Mouse (Mus musculus): ENCODE data around the gene 4930432K21Rik. TPM values are rescaled to one million over a fixed set of nuclear protein-coding genes. Genes with fewer than 3 reads are reported as not detected.

Gene 4930432K21Rik
- total and polyA plus RNA-seq, 2 experiments from 2014 or later, result 2.2 to 5.7 TPM

DNA sequence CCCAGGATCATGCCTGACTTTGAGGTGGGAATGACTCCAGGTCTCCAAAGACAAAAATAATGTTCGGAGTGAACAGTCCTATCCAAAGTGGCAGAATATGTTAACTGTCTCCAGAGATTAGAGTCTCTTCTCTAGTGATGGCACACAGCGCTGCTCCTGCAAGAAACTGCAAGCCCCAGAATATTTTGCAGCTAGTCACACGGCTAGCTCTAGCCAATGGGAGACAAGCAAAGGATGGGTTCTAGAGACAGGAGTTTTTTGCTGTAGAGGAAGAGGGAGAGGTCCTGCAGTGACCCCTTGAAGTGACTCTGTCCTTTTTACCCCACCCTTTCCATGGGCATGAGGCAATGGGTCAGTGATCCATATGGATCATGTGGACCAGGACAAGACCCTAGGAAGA, 10.0 kb upstream of the 4930432K21Rik start:
- Histone ChIP-seq H3K4me1 (ENCODE audit: insufficient read depth, low read length) (no peaks in the 10 kb centered on the region), H3K4me2 (ENCODE audit: low read depth, low read length, poor library complexity, severe bottlenecking) (no peak overlapping the region), H3K9me3 (ENCODE audit: low read length) (no peaks in the 10 kb centered on the region), H3K9ac (replicated peaks; ENCODE audit: low read length, poor library complexity, severe bottlenecking) (no peak overlapping the region), H3K27ac (ENCODE audit: low read depth, low read length) (no peak overlapping the region), H3K27me3 (ENCODE audit: insufficient read depth, low read length) (no peaks in the 10 kb centered on the region), H3K36me3 (ENCODE audit: insufficient read depth, low read length) (peaks cover 92% of the 10 kb centered on the region), H3K4me3 (ENCODE audit: low read depth, low read length) (no peak overlapping the region)
- TF ChIP-seq CTCF (IDR thresholded peaks at IDR 0.05), result no peak
- WGBS, result 93% methylated on average over 3 of the region's 3 CpGs
- no peak for DNase-seq (ENCODE audit: low spot score)
- ATAC-seq (ENCODE audit: low FRiP score), result no peak

DNA sequence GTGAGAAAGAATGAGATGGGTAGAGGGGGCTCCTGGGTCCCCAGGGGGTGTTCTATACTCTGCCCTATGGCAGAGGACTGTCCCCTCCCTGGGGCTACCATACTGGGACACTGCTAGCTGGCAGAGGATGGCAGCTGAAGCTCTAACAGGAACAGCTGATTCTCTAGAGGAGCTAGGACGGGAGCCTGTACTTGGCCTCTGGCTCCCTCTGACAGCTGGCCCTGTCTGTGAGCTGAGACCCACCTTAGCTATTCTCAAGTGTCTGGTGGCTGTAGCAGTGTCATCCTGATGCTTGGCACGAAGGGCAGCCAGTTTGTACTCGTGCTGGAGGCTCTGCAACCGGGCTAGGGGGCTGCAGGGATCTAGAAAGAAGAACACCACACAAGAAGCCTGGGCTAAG, 7.0 kb upstream of the 4930432K21Rik start:
- H3K4me3 ChIP-seq (ENCODE audit: low read depth, low read length), result no peak overlapping the region
- 87% methylated on average over 4 of the region's 4 CpGs for WGBS
- no peak for ATAC-seq (ENCODE audit: low FRiP score)
- peaks cover 75% of the 10 kb centered on the region for H3K36me3 ChIP-seq (ENCODE audit: insufficient read depth, low read length)
- no peak overlapping the region for H3K4me2 ChIP-seq (ENCODE audit: low read depth, low read length, poor library complexity, severe bottlenecking)
- H3K9me3 ChIP-seq (ENCODE audit: low read length), result no peaks in the 10 kb centered on the region
- H3K4me1 ChIP-seq (ENCODE audit: insufficient read depth, low read length), result no peaks in the 10 kb centered on the region
- H3K9ac ChIP-seq (replicated peaks; ENCODE audit: low read length, poor library complexity, severe bottlenecking), result no peak overlapping the region
- H3K27ac ChIP-seq (ENCODE audit: low read depth, low read length), result no peak overlapping the region
- no peak for TF ChIP-seq CTCF (IDR thresholded peaks at IDR 0.05)
- DNase-seq (ENCODE audit: low spot score), result no peak
- no peaks in the 10 kb centered on the region for H3K27me3 ChIP-seq (ENCODE audit: insufficient read depth, low read length)

DNA sequence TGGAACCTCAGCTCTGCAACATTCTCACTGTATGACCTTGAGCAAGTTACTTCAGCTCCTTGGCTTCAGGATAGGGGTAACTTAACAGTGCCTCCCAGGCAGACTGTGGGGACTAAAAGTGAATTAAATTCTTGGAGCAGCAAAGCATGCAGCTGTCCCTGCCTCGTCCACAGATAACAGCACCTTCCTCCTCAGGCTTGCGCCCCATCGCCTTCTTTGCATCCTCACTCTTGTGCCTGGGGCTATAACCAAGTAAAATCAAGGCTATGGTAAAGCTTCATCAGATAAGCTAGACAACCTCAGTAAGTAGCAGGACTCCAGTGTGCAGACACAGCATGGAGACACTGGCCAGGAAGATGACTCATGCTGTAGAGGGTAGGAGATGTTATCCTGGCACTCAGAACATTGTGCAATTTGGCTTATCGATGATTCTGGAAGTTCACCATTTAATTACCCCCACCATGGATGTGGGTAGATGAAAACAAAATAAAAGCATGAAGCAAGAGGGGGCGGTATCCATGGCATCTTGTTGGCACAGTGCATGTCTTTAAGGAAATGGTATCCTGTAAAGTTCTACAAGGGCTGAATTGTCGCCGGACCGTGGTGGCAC, 3.1 kb upstream of the 4930432K21Rik start:
- Histone ChIP-seq H3K9me3 (ENCODE audit: low read length) (no peaks in the 10 kb centered on the region), H3K36me3 (ENCODE audit: insufficient read depth, low read length) (peaks cover 37% of the 10 kb centered on the region), H3K4me2 (ENCODE audit: low read depth, low read length, poor library complexity, severe bottlenecking) (no peak overlapping the region), H3K9ac (replicated peaks; ENCODE audit: low read length, poor library complexity, severe bottlenecking) (no peak overlapping the region), H3K27ac (ENCODE audit: low read depth, low read length) (no peak overlapping the region), H3K4me3 (ENCODE audit: low read depth, low read length) (no peak overlapping the region), H3K27me3 (ENCODE audit: insufficient read depth, low read length) (no peaks in the 10 kb centered on the region), H3K4me1 (ENCODE audit: insufficient read depth, low read length) (peaks cover 13% of the 10 kb centered on the region; the same call in 1 of the 2 replicates)
- DNase-seq (ENCODE audit: low spot score), result no peak
- WGBS, result 92% methylated on average over 8 of the region's 8 CpGs
- no peak for ATAC-seq (ENCODE audit: low FRiP score)
- TF ChIP-seq CTCF (IDR thresholded peaks at IDR 0.05), result no peak

DNA sequence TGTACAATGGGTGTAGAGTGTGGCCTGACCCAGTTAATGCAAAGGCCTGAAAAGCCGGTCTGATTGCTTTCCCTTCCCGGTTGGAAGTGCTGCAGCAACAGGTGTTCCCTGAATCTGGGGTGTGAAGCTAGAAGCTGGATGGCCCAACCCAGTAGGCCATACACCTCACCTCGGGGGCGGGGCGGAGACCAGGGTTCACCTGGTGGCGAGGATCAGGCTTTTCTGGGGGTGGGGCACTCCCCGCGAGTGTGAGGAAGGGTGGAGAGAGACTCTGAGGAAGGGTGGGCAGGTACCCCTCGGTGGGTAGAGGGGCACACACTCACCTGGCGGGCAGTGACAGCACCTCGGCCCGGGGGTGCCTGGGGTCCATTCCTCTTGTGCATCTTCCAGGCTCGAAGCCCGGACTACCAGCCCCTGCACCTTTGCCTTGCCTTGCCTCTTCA, 480 bp upstream of the 4930432K21Rik start:
- Histone ChIP-seq H3K4me3 (ENCODE audit: low read depth, low read length) (peak overlapping the region; percentile 71), H3K4me2 (ENCODE audit: low read depth, low read length, poor library complexity, severe bottlenecking) (peak overlapping the region; percentile 86), H3K9ac (replicated peaks; ENCODE audit: low read length, poor library complexity, severe bottlenecking) (peak overlapping the region; percentile 92), H3K4me1 (ENCODE audit: insufficient read depth, low read length) (peaks cover 13% of the 10 kb centered on the region; the same call in 1 of the 2 replicates), H3K27ac (ENCODE audit: low read depth, low read length) (peak overlapping the region; percentile 51), H3K36me3 (ENCODE audit: insufficient read depth, low read length) (peaks cover 17% of the 10 kb centered on the region), H3K9me3 (ENCODE audit: low read length) (no peaks in the 10 kb centered on the region), H3K27me3 (ENCODE audit: insufficient read depth, low read length) (no peaks in the 10 kb centered on the region)
- 10% methylated on average over 13 of the region's 14 CpGs for WGBS
- ATAC-seq (ENCODE audit: low FRiP score) (peak; percentile 64), DNase-seq (ENCODE audit: low spot score) (no peak)
- TF ChIP-seq CTCF (IDR thresholded peaks at IDR 0.05), result 0 out of 2 replicates have a peak, but pooled peaks have one; percentile 5

DNA sequence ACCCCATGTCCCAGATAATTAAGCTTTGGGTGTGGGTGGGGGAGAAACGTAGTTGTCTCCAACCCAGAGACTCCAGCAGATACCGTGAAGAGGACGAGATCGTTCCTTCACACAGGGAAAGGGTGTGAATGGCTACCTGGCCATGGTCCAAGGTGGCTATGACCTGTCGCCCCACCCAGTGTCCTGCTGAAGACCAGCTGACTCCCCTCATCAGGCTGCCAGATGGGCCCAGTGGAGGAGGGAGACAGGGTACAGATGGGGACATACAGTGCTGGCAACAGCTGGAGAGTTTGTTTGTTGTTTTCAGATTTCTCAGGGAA, 666 bp downstream of the 4930432K21Rik start:
- H3K27me3 ChIP-seq (ENCODE audit: insufficient read depth, low read length), result no peaks in the 10 kb centered on the region
- 91% methylated on average over 5 of the region's 5 CpGs for whole genome bisulfite sequencing
- H3K9me3 ChIP-seq (ENCODE audit: low read length), result no peaks in the 10 kb centered on the region
- ATAC-seq (ENCODE audit: low FRiP score), result 0 out of 2 replicates have a peak, but pooled peaks have one; percentile 2
- TF ChIP-seq CTCF (IDR thresholded peaks at IDR 0.05), result no peak
- no peak overlapping the region for H3K9ac ChIP-seq (replicated peaks; ENCODE audit: low read length, poor library complexity, severe bottlenecking)
- H3K36me3 ChIP-seq (ENCODE audit: insufficient read depth, low read length), result peaks cover 6% of the 10 kb centered on the region
- 0 out of 2 replicates have a peak overlapping the region, but pooled peaks have one; percentile 51 for H3K27ac ChIP-seq (ENCODE audit: low read depth, low read length)
- peak overlapping the region; percentile 71; the same call in 1 of the 2 replicates for H3K4me3 ChIP-seq (ENCODE audit: low read depth, low read length)
- peaks cover 13% of the 10 kb centered on the region; the same call in 1 of the 2 replicates for H3K4me1 ChIP-seq (ENCODE audit: insufficient read depth, low read length)
- peak overlapping the region; percentile 86 for H3K4me2 ChIP-seq (ENCODE audit: low read depth, low read length, poor library complexity, severe bottlenecking)
- no peak for DNase-seq (ENCODE audit: low spot score)

DNA sequence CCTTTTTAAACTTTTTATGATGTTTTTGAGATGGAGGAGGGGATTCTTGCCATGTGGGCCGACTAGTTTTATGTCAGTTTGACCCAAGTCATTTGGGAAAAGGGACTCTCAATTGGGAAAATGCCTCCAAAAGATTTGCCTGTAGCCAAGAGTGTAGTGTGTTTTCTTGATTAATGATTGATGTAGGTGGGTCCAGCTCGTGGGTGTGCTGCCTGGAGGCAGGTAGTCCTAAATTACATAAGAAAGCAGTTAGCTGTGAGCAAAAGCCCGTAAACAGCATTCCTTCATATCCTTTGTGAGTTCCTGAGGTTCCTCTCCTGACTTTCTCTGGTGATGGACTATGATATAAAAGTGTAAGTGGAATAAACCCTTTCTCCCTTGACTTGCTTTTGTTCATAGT, 1.4 kb downstream of the 4930432K21Rik start:
- no peak for TF ChIP-seq CTCF (IDR thresholded peaks at IDR 0.05)
- no peak overlapping the region for H3K4me3 ChIP-seq (ENCODE audit: low read depth, low read length)
- no peaks in the 10 kb centered on the region for H3K27me3 ChIP-seq (ENCODE audit: insufficient read depth, low read length)
- 83% methylated on average over 3 of the region's 3 CpGs for WGBS
- H3K4me1 ChIP-seq (ENCODE audit: insufficient read depth, low read length), result peaks cover 13% of the 10 kb centered on the region; the same call in 1 of the 2 replicates
- no peaks in the 10 kb centered on the region for H3K36me3 ChIP-seq (ENCODE audit: insufficient read depth, low read length)
- DNase-seq (ENCODE audit: low spot score) (no peak), ATAC-seq (ENCODE audit: low FRiP score) (no peak)
- H3K9me3 ChIP-seq (ENCODE audit: low read length), result no peaks in the 10 kb centered on the region
- H3K9ac ChIP-seq (replicated peaks; ENCODE audit: low read length, poor library complexity, severe bottlenecking), result no peak overlapping the region
- H3K4me2 ChIP-seq (ENCODE audit: low read depth, low read length, poor library complexity, severe bottlenecking), result no peak overlapping the region
- H3K27ac ChIP-seq (ENCODE audit: low read depth, low read length), result no peak overlapping the region

Measured in midbrain, postnatal 0 days (tissue).